Comparison of ENCODE assay signal across 29 mouse cellular contexts in the genomic region with DNA sequence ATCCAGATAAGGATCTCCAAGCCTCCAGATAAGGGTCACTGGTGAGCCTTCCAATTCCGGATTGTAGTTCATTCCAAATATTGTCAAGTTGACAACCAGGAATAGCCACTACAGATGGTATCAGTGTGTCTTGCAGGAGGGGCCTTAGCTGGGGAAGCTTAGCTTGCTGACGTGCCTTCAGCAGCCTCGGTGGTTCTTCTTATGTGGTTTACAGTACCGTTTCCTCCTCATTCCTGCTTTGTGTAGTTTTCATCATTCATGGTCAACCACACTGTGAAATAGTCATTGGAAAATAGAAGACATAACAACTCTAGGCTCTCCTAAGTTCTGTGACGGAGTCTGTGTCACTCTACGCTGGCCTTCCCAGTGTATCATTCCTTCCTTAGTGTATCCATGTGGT. TPM values are rescaled to one million over a fixed set of nuclear protein-coding genes. Genes with fewer than 3 reads are reported as not detected.
DNase-seq lines count a peak whose midpoint lies in the region; ATAC-seq lines count a peak whose summit lies in the region.
"Had no signal": no experiment of that assay in that cellular context is flagged by ENCODE, and none has a peak within 500 bp of the region (broad histone marks: within the 10 kb centered on the region; RNA-seq: fewer than 3 reads in every experiment).

No protein-coding gene starts in this region.

- WGBS in heart, embryonic 10.5 days: 83% methylated on average over 6 of the region's 6 CpGs
- 85% methylated on average over 6 of the region's 6 CpGs for WGBS in heart, embryonic 12.5 days

- H3K4me3 ChIP-seq in heart, embryonic 10.5 days: no peak overlapping the region
- no peak overlapping the region for H3K4me3 ChIP-seq in heart, embryonic 12.5 days
- H3K4me3 ChIP-seq: embryonic facial prominence, embryonic 13.5 days; embryonic facial prominence, embryonic 15.5 days; erythroblast, embryonic 14.5 days; forebrain, embryonic 10.5 days; forebrain, embryonic 12.5 days had no signal

- peak; percentile 62 for DNase-seq in heart, embryonic 10.5 days (ENCODE audit: low spot score)
- peak; percentile 54 for DNase-seq in thymus, postnatal 14 days
- no peak for DNase-seq in thymus, postnatal 4 days
- peak; percentile 64 for DNase-seq in CD4-positive helper T cell, adult 2 months (ENCODE audit: low read depth, low spot score)
- DNase-seq in T-cell, adult 2 months (ENCODE audit: low spot score): peak; percentile 54
- no peak for DNase-seq in left cerebral cortex, postnatal 4 days
- no peak for DNase-seq in gastrocnemius, adult 18-20 months (ENCODE audit: low spot score)
- DNase-seq: adrenal gland, adult 2 months; adrenal gland, postnatal 10 days; adrenal gland, postnatal 25 days; cerebellum, adult 11 months; cerebellum, adult 18-20 months; cerebellum, adult 8-10 months; cerebellum, adult 9-11 months; cerebellum, postnatal 14 days; cerebellum, postnatal 36 days; embryo, embryonic 11 days had no signal

- 0 out of 2 replicates have a peak, but pooled peaks cover 7% of the 10 kb centered on the region for H3K27me3 ChIP-seq in heart, embryonic 10.5 days (ENCODE audit: insufficient read depth, poor library complexity, severe bottlenecking)
- peaks cover 3% of the 10 kb centered on the region; the same call in 1 of the 2 replicates for H3K27me3 ChIP-seq in heart, embryonic 12.5 days (replicated peaks)
- H3K27me3 ChIP-seq: embryonic facial prominence, embryonic 13.5 days; embryonic facial prominence, embryonic 15.5 days; Patski had no signal

- H3K9me3 ChIP-seq in heart, embryonic 10.5 days: no peaks in the 10 kb centered on the region
- H3K9me3 ChIP-seq in heart, embryonic 12.5 days (replicated peaks): no peaks in the 10 kb centered on the region
- H3K9me3 ChIP-seq: embryonic facial prominence, embryonic 13.5 days; embryonic facial prominence, embryonic 15.5 days; forebrain, embryonic 10.5 days; forebrain, embryonic 12.5 days; G1E had no signal

- H3K4me1 ChIP-seq in heart, embryonic 10.5 days: peaks cover 50% of the 10 kb centered on the region
- H3K4me1 ChIP-seq in heart, embryonic 12.5 days (replicated peaks): peaks cover 69% of the 10 kb centered on the region

- no peak for ATAC-seq in heart, embryonic 12.5 days (ENCODE audit: insufficient number of reproducible peaks, low FRiP score)
- ATAC-seq: CD4-positive, CD25-positive, alpha-beta regulatory T cell, adult 4 months; forebrain, embryonic 14.5 days; forebrain, embryonic 16.5 days; Patski had no signal

- H3K27ac ChIP-seq in heart, embryonic 10.5 days: no peak overlapping the region
- H3K27ac ChIP-seq in heart, embryonic 12.5 days (ENCODE audit: poor library complexity, severe bottlenecking): no peak overlapping the region
- H3K27ac ChIP-seq: embryonic facial prominence, embryonic 13.5 days; embryonic facial prominence, embryonic 15.5 days; forebrain, embryonic 10.5 days; forebrain, embryonic 12.5 days had no signal

- H3K4me2 ChIP-seq in heart, embryonic 12.5 days: no peak overlapping the region
- H3K4me2 ChIP-seq: embryonic facial prominence, embryonic 13.5 days; embryonic facial prominence, embryonic 15.5 days; forebrain, embryonic 12.5 days had no signal

- peaks cover 6% of the 10 kb centered on the region; the same call in 1 of the 2 replicates for H3K36me3 ChIP-seq in heart, embryonic 10.5 days
- no peaks in the 10 kb centered on the region for H3K36me3 ChIP-seq in heart, embryonic 12.5 days
- H3K36me3 ChIP-seq: forebrain, embryonic 10.5 days; forebrain, embryonic 12.5 days; G1E had no signal

- no peak overlapping the region for H3K9ac ChIP-seq in heart, embryonic 12.5 days
- H3K9ac ChIP-seq: embryonic facial prominence, embryonic 13.5 days; embryonic facial prominence, embryonic 15.5 days; forebrain, embryonic 12.5 days had no signal

- intact Hi-C loops in left cerebral cortex, postnatal 4 days (cut with DNase I): no loop called here

RNA-seq across cellular contexts. Expression of a gene that starts 5.1 kb away (rescaled TPM):
- 57.7 and 69.0 TPM in 2 replicates for polyA plus RNA-seq in heart, embryonic 10.5 days (2016; fragmentation: Nextera tagmentation; extraction: Ambion mirVana)
- 56.5 and 62.1 TPM in 2 replicates for polyA plus RNA-seq in heart, embryonic 12.5 days (2016; fragmentation: Nextera tagmentation; extraction: Ambion mirVana)
- 10 to 100 TPM; 14.4 to 15.7 TPM for total RNA-seq in left cerebral cortex, postnatal 4 days (2021)
- 10 to 100 TPM; 31.9 to 38.1 TPM for total RNA-seq in gastrocnemius, adult 18-20 months (2021)
- polyA plus RNA-seq: CD4-positive, CD25-positive, alpha-beta regulatory T cell, adult 4 months; erythroblast, embryonic 14.5 days; G1E had no signal

RNA-seq across cellular contexts. Expression of a gene that starts 36.2 kb away (rescaled TPM):
- polyA plus RNA-seq in heart, embryonic 10.5 days (2016; fragmentation: Nextera tagmentation; extraction: Ambion mirVana): 12.9 and 27.8 TPM in 2 replicates
- polyA plus RNA-seq in heart, embryonic 12.5 days (2016; fragmentation: Nextera tagmentation; extraction: Ambion mirVana): 7.1 and 7.3 TPM in 2 replicates
- 10 to 100 TPM; 11.9 to 13.5 TPM for total RNA-seq in left cerebral cortex, postnatal 4 days (2021)
- total RNA-seq in gastrocnemius, adult 18-20 months (2021): 1 to 10 TPM; 5.1 to 5.6 TPM
- total RNA-seq: CH12.LX had no signal
- polyA plus RNA-seq: G1E had no signal

Comparison
In these comparisons a context has a peak if more than half of its experiments do, and no peak if none do; other contexts are left out.
1. DNase-seq: peak in heart, embryonic 10.5 days (single experiment), thymus, postnatal 14 days (single experiment), CD4-positive helper T cell, adult 2 months (single experiment) and T-cell, adult 2 months (single experiment); none in thymus, postnatal 4 days (single experiment), left cerebral cortex, postnatal 4 days (single experiment) and gastrocnemius, adult 18-20 months (single experiment).